Mouse (Mus musculus) embryonic stem cell, embryonic (primary cell): ENCODE data around the gene Lbh.

Source experiments
- CTCF ChIA-PET, 4 experiments: fragments of 300-600 bp in 2 of 4; fragments of 350-600 bp in 2 of 4; sonication (Branson Sonifier 250); formaldehyde crosslinking; loops; one replicate each; lab custom pipeline; 2022; ENCODE audit warnings: inconsistent platforms in 2 of 4; lab: Charles Lee
- POLR2A ChIA-PET, 4 experiments: fragments of 300-600 bp in 2 of 4; fragments of 350-600 bp in 2 of 4; sonication (Branson Sonifier 250); formaldehyde crosslinking; loops; one replicate each; lab custom pipeline; 2022; ENCODE audit warnings: antibody characterized with exemption in 4 of 4, inconsistent platforms in 1 of 4; lab: Charles Lee

Lbh gene

DNA sequence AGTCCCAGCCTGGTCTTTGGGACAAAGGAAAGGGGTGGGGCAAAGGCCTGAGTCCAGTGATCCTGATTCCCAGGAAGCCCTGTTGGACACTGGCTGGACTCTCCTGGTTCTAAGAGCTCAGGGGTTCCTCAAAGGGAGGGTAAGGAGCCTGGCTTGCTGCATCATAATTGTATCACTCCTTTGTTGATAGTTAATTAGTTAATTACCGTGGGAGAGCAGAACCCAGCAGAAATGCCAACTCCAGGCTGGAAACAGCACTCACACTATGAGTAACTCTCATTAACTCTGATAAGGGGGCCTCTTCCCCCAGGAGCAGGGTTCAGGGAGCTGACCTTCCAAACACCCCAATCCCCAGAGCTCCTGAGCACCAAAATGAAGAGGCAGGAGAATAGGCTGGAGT, 59.5 kb downstream of the Lbh start:
- CTCF ChIA-PET: no interaction called here
- POLR2A ChIA-PET: no interaction called here

DNA sequence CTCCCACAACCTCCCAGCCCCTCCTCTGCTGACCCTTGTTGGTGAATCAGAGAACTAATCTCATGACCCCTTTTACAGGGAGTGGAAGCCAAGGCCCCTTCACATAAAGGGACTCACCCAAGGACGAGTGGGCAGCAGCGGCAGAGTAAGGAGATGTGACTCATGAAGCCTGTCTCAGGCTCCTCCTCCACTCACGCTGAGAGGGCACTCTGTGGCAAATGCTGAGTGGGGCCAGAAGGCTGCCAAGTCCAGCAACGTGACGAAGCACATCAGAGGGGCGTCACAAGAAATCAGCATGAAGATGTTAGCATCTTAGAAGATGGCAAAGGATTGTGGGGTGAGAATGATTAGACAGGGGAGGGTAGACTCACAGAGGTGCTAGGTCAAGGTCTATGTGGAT, 64.1 kb downstream of the Lbh start:
- CTCF ChIA-PET: no interaction called here

DNA sequence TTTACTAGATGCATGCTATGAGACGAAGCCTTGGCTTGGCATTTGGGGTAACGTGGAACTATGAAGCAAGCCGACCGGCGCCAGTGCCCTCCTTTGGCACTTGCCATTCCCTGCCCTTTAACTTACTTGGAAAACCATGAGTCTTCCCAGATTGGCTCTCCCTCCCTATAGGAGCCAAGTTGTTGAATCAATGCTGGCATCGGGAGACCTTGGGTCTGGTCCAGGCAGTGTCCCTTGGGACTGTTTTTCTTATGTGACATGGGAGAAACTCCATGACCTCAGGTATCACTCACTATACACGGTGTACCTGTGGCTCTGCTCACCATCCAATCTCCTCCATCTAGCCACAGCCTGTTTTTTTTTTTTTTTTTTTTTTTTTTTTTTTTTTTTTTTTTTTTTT, 65.4 kb downstream of the Lbh start:
- POLR2A ChIA-PET: interaction anchor here in 1 of 4 experiments (0.7 kb wide), 1 partner anchor 10 kb away, joined by 3 read pairs; no protein-coding TSS in a partner anchor
- CTCF ChIA-PET: no interaction called here

More for the DNA sequence above, 64.1 kb downstream of the Lbh start:
- POLR2A ChIA-PET: interaction anchor here in 1 of 4 experiments (1.1 kb wide), 1 partner anchor 11 kb away, joined by 3 read pairs; no protein-coding TSS in a partner anchor

DNA sequence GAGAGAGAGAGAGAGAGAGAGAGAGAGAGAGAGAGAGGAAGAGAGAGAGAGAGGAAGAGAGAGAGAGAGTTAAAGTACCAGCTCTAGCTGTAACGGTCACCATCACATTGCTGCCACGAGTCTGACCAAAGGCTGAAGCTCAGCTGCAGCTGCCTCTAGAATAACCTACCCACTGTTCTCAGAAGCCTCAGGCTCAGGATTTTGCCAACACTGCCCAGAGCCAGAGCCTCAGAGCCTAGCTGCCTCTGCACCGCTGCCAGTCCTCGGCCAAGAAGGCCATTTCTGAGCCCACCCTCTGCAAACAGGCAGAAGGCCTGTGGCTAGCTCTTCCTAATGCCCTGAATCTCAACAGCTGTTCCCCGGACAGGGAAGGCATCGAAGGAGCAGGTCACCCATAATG, 70.9 kb downstream of the Lbh start:
- ChIA-PET POLR2A (interaction anchor here in 1 of 4 experiments (0.6 kb wide), 1 partner anchor 268 kb away, joined by 4 read pairs; no protein-coding TSS in a partner anchor), CTCF (interaction anchor here in 1 of 4 experiments (0.6 kb wide), 1 partner anchor 17 kb away, joined by 3 read pairs; no protein-coding TSS in a partner anchor)
